ENCODE assay signal across 10 mouse cellular contexts in the genomic region with DNA sequence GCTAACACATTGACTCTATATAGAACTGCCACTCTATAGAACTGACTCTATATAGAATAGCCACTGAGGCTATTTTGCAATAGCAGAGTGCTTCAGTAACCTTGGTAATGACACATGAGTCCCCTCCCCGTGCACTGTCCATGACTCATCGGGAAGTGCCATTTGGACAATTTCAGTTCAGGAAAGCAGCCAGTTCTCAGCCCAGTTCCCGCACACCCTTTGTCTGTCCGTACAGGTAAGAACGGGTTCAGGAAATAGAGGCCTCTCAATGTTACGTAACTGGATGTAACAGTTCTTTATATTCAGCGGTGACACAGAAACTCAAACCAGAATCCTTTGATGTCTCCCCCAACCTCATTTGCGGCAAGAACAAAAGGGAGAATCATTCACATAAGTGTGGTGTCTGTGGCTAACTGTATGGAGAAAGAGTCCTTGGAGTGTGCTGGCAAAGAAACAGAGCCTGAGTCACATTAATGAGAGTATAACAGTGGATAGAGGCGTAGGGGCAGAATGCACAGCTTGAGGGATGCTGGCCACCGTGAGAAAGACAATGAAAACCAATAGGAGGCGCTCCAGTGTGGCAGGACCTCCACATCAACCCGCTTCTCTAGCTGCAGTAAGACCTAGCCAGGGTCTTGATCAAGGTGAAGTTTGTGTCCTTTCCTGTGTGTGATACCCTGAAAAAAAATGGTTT.
DNase-seq lines count a peak whose midpoint lies in the region; ATAC-seq and TF ChIP-seq lines count a peak whose summit lies in the region.
"Had no signal": no experiment of that assay in that cellular context is flagged by ENCODE, and none has a peak within 500 bp of the region (broad histone marks: within the 10 kb centered on the region; RNA-seq: fewer than 3 reads in every experiment).

No protein-coding gene starts in this region.

- no peaks in the 10 kb centered on the region for H3K9me3 ChIP-seq in hindbrain, embryonic 11.5 days (ENCODE audit: control insufficient read depth, low read length)
- no peaks in the 10 kb centered on the region for H3K9me3 ChIP-seq in hindbrain, embryonic 10.5 days
- H3K9me3 ChIP-seq in CH12.LX (replicated peaks; ENCODE audit: low read length): no peaks in the 10 kb centered on the region
- no peaks in the 10 kb centered on the region for H3K9me3 ChIP-seq in hindbrain, embryonic 14.5 days (ENCODE audit: control insufficient read depth, low read length)
- H3K9me3 ChIP-seq: lung, embryonic 15.5 days had no signal

- 67% methylated on average over 12 of the region's 12 CpGs for WGBS in hindbrain, embryonic 11.5 days
- 68% methylated on average over 12 of the region's 12 CpGs for WGBS in hindbrain, embryonic 10.5 days
- WGBS in hindbrain, embryonic 14.5 days: 55% methylated on average over 12 of the region's 12 CpGs
- WGBS in heart, adult 2 months: 55% methylated on average over 12 of the region's 12 CpGs

- no peak for TF ChIP-seq POLR2A in CH12.LX (IDR thresholded peaks at IDR 0.05; ENCODE audit: low read depth, low read length)
- no peak for TF ChIP-seq POLR2A in heart, adult 2 months (IDR thresholded peaks at IDR 0.05; ENCODE audit: insufficient read depth, low read depth, low read length)

- in situ Hi-C loops in CH12.LX (cut with MboI; ENCODE audit: low pct_ligation_motif_present, low pct_unique_long_range_greater_than_20kb, low sequenced_read_pairs): no loop called here

- H3K27me3 ChIP-seq in hindbrain, embryonic 11.5 days (ENCODE audit: control insufficient read depth, insufficient read depth, low read length): no peaks in the 10 kb centered on the region
- H3K27me3 ChIP-seq in hindbrain, embryonic 10.5 days (ENCODE audit: insufficient read depth, poor library complexity, severe bottlenecking): no peaks in the 10 kb centered on the region
- no peaks in the 10 kb centered on the region for H3K27me3 ChIP-seq in CH12.LX (replicated peaks)
- no peaks in the 10 kb centered on the region for H3K27me3 ChIP-seq in hindbrain, embryonic 14.5 days (ENCODE audit: control insufficient read depth, insufficient read depth, low read length)
- no peaks in the 10 kb centered on the region for H3K27me3 ChIP-seq in heart, adult 2 months (ENCODE audit: control insufficient read depth, insufficient read depth, low read length)
- H3K27me3 ChIP-seq: lung, embryonic 15.5 days had no signal

- H3K27ac ChIP-seq in hindbrain, embryonic 11.5 days (ENCODE audit: low read depth, low read length): no peak overlapping the region
- H3K27ac ChIP-seq in hindbrain, embryonic 10.5 days: no peak overlapping the region
- no peak overlapping the region for H3K27ac ChIP-seq in CH12.LX (ENCODE audit: insufficient read depth, low read depth)
- H3K27ac ChIP-seq in hindbrain, embryonic 14.5 days: no peak overlapping the region
- H3K27ac ChIP-seq in heart, adult 2 months: no peak overlapping the region
- H3K27ac ChIP-seq: lung, embryonic 15.5 days had no signal

- peak; percentile 60 for ATAC-seq in hindbrain, embryonic 11.5 days (ENCODE audit: low FRiP score)
- peak; percentile 40; the same call in 1 of the 2 replicates for ATAC-seq in hindbrain, embryonic 14.5 days (ENCODE audit: low FRiP score)

- dilution Hi-C loops in CH12.LX (cut with MboI; ENCODE audit: extremely low pct_ligation_motif_present, extremely low pct_unique_long_range_greater_than_20kb, low sequenced_read_pairs): no loop called here

- peak; percentile 27 for TF ChIP-seq RAD21 in CH12.LX (IDR thresholded peaks at IDR 0.05; ENCODE audit: low read depth, low read length)

- no peaks in the 10 kb centered on the region for H3K79me2 ChIP-seq in CH12.LX (replicated peaks; ENCODE audit: control insufficient read depth, extremely low read depth, insufficient read depth, poor library complexity, severe bottlenecking)
- no peaks in the 10 kb centered on the region for H3K79me2 ChIP-seq in heart, adult 2 months (replicated peaks; ENCODE audit: control insufficient read depth, insufficient read depth, low read length)

- H3K9ac ChIP-seq in hindbrain, embryonic 11.5 days (ENCODE audit: low read depth, low read length): no peak overlapping the region
- H3K9ac ChIP-seq in CH12.LX (ENCODE audit: insufficient read depth, low read depth): no peak overlapping the region
- H3K9ac ChIP-seq in hindbrain, embryonic 14.5 days: no peak overlapping the region
- H3K9ac ChIP-seq in heart, adult 2 months (ENCODE audit: low read depth, low read length): no peak overlapping the region
- H3K9ac ChIP-seq: lung, embryonic 15.5 days had no signal

- no peak for DNase-seq in hindbrain, embryonic 11.5 days (ENCODE audit: low spot score)
- DNase-seq in hindbrain, embryonic 10.5 days (ENCODE audit: low spot score): no peak
- DNase-seq in CH12.LX (ENCODE audit: extremely low read depth): no peak
- DNase-seq in cerebellum, adult 9-11 months: peak; percentile 7
- DNase-seq in hindbrain, embryonic 14.5 days (ENCODE audit: low spot score): peak; percentile 22
- DNase-seq in testis, postnatal 14 days (ENCODE audit: low spot score): no peak
- DNase-seq in left cerebral cortex, adult 9 months (ENCODE audit: low spot score in 2 of 2): no peak
- no peak for DNase-seq in heart, adult 2 months
- DNase-seq: right cerebral cortex, postnatal 14 days had no signal

- no peak overlapping the region for H3K4me3 ChIP-seq in hindbrain, embryonic 11.5 days (ENCODE audit: low read depth, low read length)
- H3K4me3 ChIP-seq in hindbrain, embryonic 10.5 days: no peak overlapping the region
- H3K4me3 ChIP-seq in CH12.LX (replicated peaks in 1 of 3; ENCODE audit: low read depth in 2 of 3, low read length in 2 of 3, poor library complexity in 1 of 3): no peak overlapping the region
- no peak overlapping the region for H3K4me3 ChIP-seq in hindbrain, embryonic 14.5 days (replicated peaks; ENCODE audit: low read length)
- H3K4me3 ChIP-seq in heart, adult 2 months: no peak overlapping the region
- H3K4me3 ChIP-seq: lung, embryonic 15.5 days had no signal

- TF ChIP-seq EP300 in CH12.LX (IDR thresholded peaks at IDR 0.05; ENCODE audit: low read length): no peak
- no peak for TF ChIP-seq EP300 in heart, adult 2 months (IDR thresholded peaks at IDR 0.05; ENCODE audit: insufficient read depth, low read depth, low read length)

- no peaks in the 10 kb centered on the region for H3K4me1 ChIP-seq in hindbrain, embryonic 11.5 days (replicated peaks; ENCODE audit: control insufficient read depth, insufficient read depth, low read length)
- no peaks in the 10 kb centered on the region for H3K4me1 ChIP-seq in hindbrain, embryonic 10.5 days (replicated peaks)
- no peaks in the 10 kb centered on the region; a peak in 1 of 4 replicates for H3K4me1 ChIP-seq in CH12.LX (ENCODE audit: control insufficient read depth in 1 of 2, insufficient read depth in 2 of 2)
- H3K4me1 ChIP-seq in hindbrain, embryonic 14.5 days (replicated peaks; ENCODE audit: control insufficient read depth, insufficient read depth, low read length): no peaks in the 10 kb centered on the region
- no peaks in the 10 kb centered on the region for H3K4me1 ChIP-seq in heart, adult 2 months (ENCODE audit: control insufficient read depth, insufficient read depth, low read length)
- H3K4me1 ChIP-seq: lung, embryonic 15.5 days had no signal

- no peak overlapping the region for H3K4me2 ChIP-seq in hindbrain, embryonic 11.5 days (replicated peaks; ENCODE audit: low read depth, low read length)
- no peak overlapping the region for H3K4me2 ChIP-seq in CH12.LX (ENCODE audit: insufficient read depth, low read depth, poor library complexity, severe bottlenecking)
- H3K4me2 ChIP-seq in hindbrain, embryonic 14.5 days (replicated peaks): no peak overlapping the region
- H3K4me2 ChIP-seq: lung, embryonic 15.5 days had no signal

- H3K36me3 ChIP-seq in hindbrain, embryonic 11.5 days (ENCODE audit: control insufficient read depth, insufficient read depth, low read length): no peaks in the 10 kb centered on the region
- H3K36me3 ChIP-seq in hindbrain, embryonic 10.5 days: no peaks in the 10 kb centered on the region
- no peaks in the 10 kb centered on the region for H3K36me3 ChIP-seq in CH12.LX (replicated peaks in 1 of 2; ENCODE audit: control insufficient read depth in 1 of 2, insufficient read depth in 1 of 2, low read length in 1 of 2)
- no peaks in the 10 kb centered on the region for H3K36me3 ChIP-seq in hindbrain, embryonic 14.5 days (replicated peaks; ENCODE audit: control insufficient read depth, insufficient read depth)
- H3K36me3 ChIP-seq in heart, adult 2 months (ENCODE audit: control insufficient read depth, insufficient read depth, low read length): no peaks in the 10 kb centered on the region
- H3K36me3 ChIP-seq: lung, embryonic 15.5 days had no signal

- TF ChIP-seq CTCF in CH12.LX (conservative IDR thresholded peaks at IDR 0.05 in 1 of 2, IDR thresholded peaks at IDR 0.05 in 1 of 2; ENCODE audit: low read depth in 2 of 2, low read length in 2 of 2): peak in 1 of 2 experiments; percentile 34; a peak in 2 of 4 replicates
- no peak for TF ChIP-seq CTCF in heart, adult 2 months (IDR thresholded peaks at IDR 0.05)

- intact Hi-C loops in heart, adult 2 months (cut with DNase I): no loop called here

TF ChIP-seq in CH12.LX, 34 proteins besides CTCF, POLR2A, EP300 and RAD21:
- peak; percentile 20; the same call in 1 of the 2 replicates for TF ChIP-seq SMC3 (IDR thresholded peaks at IDR 0.05; ENCODE audit: low read depth, low read length)
- TF ChIP-seq JUND (conservative IDR thresholded peaks at IDR 0.05; ENCODE audit: low read depth, low read length): no peak

Comparison
In these comparisons a context has a peak if more than half of its experiments do, and no peak if none do; other contexts are left out.
1. DNase-seq: peak in cerebellum, adult 9-11 months (single experiment) and hindbrain, embryonic 14.5 days (single experiment); none in hindbrain, embryonic 11.5 days (single experiment), hindbrain, embryonic 10.5 days (single experiment), CH12.LX (single experiment), testis, postnatal 14 days (single experiment), left cerebral cortex, adult 9 months (0 of 2) and heart, adult 2 months (0 of 2).